12 mouse cellular contexts compared by ENCODE assay signal in genomic region chr12:83791737-83792136, GRCm38 (mm10). TPM values are rescaled to one million over a fixed set of nuclear protein-coding genes. Genes with fewer than 3 reads are reported as not detected.
DNase-seq lines count a peak whose midpoint lies in the region; ATAC-seq lines count a peak whose summit lies in the region.
"Had no signal": no experiment of that assay in that cellular context is flagged by ENCODE, and none has a peak within 500 bp of the region (broad histone marks: within the 10 kb centered on the region; RNA-seq: fewer than 3 reads in every experiment).

No protein-coding gene starts in this region.

- H3K4me1 ChIP-seq in liver, embryonic 12.5 days: no peaks in the 10 kb centered on the region
- no peaks in the 10 kb centered on the region for H3K4me1 ChIP-seq in liver, embryonic 11.5 days (replicated peaks; ENCODE audit: control insufficient read depth, insufficient read depth, low read length)

- no peak for ATAC-seq in liver, embryonic 12.5 days
- ATAC-seq in liver, embryonic 11.5 days (replicated peaks; ENCODE audit: low FRiP score): no peak

- H3K36me3 ChIP-seq in liver, embryonic 12.5 days: peaks cover 46% of the 10 kb centered on the region
- peaks cover 16% of the 10 kb centered on the region for H3K36me3 ChIP-seq in liver, embryonic 11.5 days (ENCODE audit: control insufficient read depth, insufficient read depth, low read length)

- intact Hi-C loops in gastrocnemius, postnatal 14 days (cut with DNase I; ENCODE audit: low total_unique reads): no loop called here

- H3K4me3 ChIP-seq in liver, embryonic 12.5 days: no peak overlapping the region
- no peak overlapping the region for H3K4me3 ChIP-seq in liver, embryonic 11.5 days (ENCODE audit: low read depth, low read length)
- H3K4me3 ChIP-seq: heart, adult 2 months; limb, embryonic 13.5 days had no signal

- H3K9ac ChIP-seq in liver, embryonic 12.5 days: no peak overlapping the region
- H3K9ac ChIP-seq in liver, embryonic 11.5 days (ENCODE audit: low read depth, low read length): no peak overlapping the region
- H3K9ac ChIP-seq: limb, embryonic 13.5 days had no signal

- H3K27me3 ChIP-seq in liver, embryonic 12.5 days (replicated peaks): no peaks in the 10 kb centered on the region
- H3K27me3 ChIP-seq in liver, embryonic 11.5 days (replicated peaks; ENCODE audit: control insufficient read depth, insufficient read depth, low read length): no peaks in the 10 kb centered on the region
- H3K27me3 ChIP-seq: CH12.LX; limb, embryonic 13.5 days had no signal

- H3K27ac ChIP-seq in liver, embryonic 12.5 days: peak overlapping the region; percentile 38
- no peak overlapping the region for H3K27ac ChIP-seq in liver, embryonic 11.5 days (ENCODE audit: low read depth, low read length)
- H3K27ac ChIP-seq: heart, adult 2 months; limb, embryonic 13.5 days had no signal

- H3K9me3 ChIP-seq in liver, embryonic 12.5 days (replicated peaks): no peaks in the 10 kb centered on the region
- no peaks in the 10 kb centered on the region for H3K9me3 ChIP-seq in liver, embryonic 11.5 days (ENCODE audit: control insufficient read depth, low read length)
- H3K9me3 ChIP-seq: limb, embryonic 13.5 days had no signal

- no peak overlapping the region for H3K4me2 ChIP-seq in liver, embryonic 12.5 days
- H3K4me2 ChIP-seq in liver, embryonic 11.5 days: no peak overlapping the region
- H3K4me2 ChIP-seq: limb, embryonic 13.5 days had no signal

- DNase-seq in gastrocnemius, postnatal 14 days: peak; percentile 63
- no peak for DNase-seq in gastrocnemius, postnatal 10 days
- DNase-seq in liver, embryonic 11.5 days (ENCODE audit: low spot score): no peak
- DNase-seq in cerebellum, adult 8-10 months: peak; percentile 33
- peak; percentile 22 to 44 for DNase-seq in layer of hippocampus, postnatal 36 days
- no peak for DNase-seq in lung, adult 18-20 months
- DNase-seq in embryo, embryonic 11 days: no peak
- DNase-seq: heart, adult 2 months; right cerebral cortex, postnatal 14 days had no signal

- 86% methylated on average over 10 of the region's 10 CpGs for WGBS in liver, embryonic 12.5 days (ENCODE audit: insufficient replicate concordance)
- 90% methylated on average over 10 of the region's 10 CpGs for WGBS in liver, embryonic 11.5 days

RNA-seq across cellular contexts. Expression of gene Papln, which starts 28.3 kb away (rescaled TPM):
- total RNA-seq in gastrocnemius, postnatal 14 days (2021): 1 to 10 TPM; 5.6 to 6.8 TPM
- total RNA-seq in gastrocnemius, postnatal 10 days (2021): 1 to 10 TPM; 5.9 to 6.6 TPM
- polyA plus RNA-seq in liver, embryonic 12.5 days (2016; fragmentation: Nextera tagmentation; extraction: Ambion mirVana): 0.61 and 0.70 TPM in 2 replicates
- 0.57 and 0.58 TPM in 2 replicates for polyA plus RNA-seq in liver, embryonic 11.5 days (2014; fragmentation: Nextera tagmentation; extraction: Ambion mirVana)
- 1 to 10 TPM; 2.8 to 3.1 TPM for total RNA-seq in layer of hippocampus, postnatal 36 days (2021)

Comparison
In these comparisons a context has a peak if more than half of its experiments do, and no peak if none do; other contexts are left out.
1. DNase-seq: peak in gastrocnemius, postnatal 14 days (single experiment), cerebellum, adult 8-10 months (single experiment) and layer of hippocampus, postnatal 36 days (2 of 2); none in gastrocnemius, postnatal 10 days (single experiment), liver, embryonic 11.5 days (single experiment), lung, adult 18-20 months (0 of 2) and embryo, embryonic 11 days (single experiment).